In the genomic region with DNA sequence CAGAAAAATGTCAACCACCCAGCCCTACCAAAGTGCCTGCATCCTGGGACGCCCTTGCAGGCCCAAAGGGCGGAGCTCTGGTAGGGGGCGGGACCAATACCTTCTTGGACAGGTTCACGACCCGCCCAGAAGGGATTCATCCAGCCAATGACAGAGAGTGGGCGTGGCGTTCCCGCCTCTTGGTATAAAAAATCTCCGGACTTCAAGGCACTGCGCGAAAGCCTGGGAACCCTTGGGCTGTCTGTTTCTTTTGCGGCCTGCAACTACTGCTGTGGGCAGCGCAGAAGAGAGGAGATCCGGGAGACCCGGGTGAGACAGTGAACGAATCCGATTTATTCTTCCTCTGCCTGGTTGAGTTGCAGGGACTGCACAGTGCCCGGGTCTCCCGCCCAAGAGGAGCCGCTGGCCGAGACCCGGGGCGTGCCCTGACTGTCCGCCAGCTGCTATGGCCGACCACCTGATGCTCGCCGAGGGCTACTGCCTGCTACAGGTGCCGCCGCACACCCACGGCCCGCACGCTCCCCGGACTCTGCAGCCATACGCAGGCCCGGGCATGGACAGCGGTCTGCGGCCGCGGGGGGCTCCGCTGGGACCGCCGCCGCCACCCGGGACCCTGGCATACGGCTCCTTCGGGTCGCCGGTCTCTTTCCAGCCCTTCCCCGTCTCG, we compare ENCODE assay signal across 8 mouse cellular contexts. TPM values are rescaled to one million over a fixed set of nuclear protein-coding genes. Genes with fewer than 3 reads are reported as not detected.
DNase-seq lines count a peak whose midpoint lies in the region; ATAC-seq and TF ChIP-seq lines count a peak whose summit lies in the region.

A gene (plus strand): TSS at position 215 of the 667 bp plus-strand sequence.

- TF ChIP-seq CTCF in CH12.LX (conservative IDR thresholded peaks at IDR 0.05 in 1 of 2, IDR thresholded peaks at IDR 0.05 in 1 of 2; ENCODE audit: low read depth in 2 of 2, low read length in 2 of 2) = no peak

- H3K79me2 ChIP-seq in CH12.LX (replicated peaks; ENCODE audit: control insufficient read depth, extremely low read depth, insufficient read depth, poor library complexity, severe bottlenecking) = no peaks in the 10 kb centered on the region

- in situ Hi-C loops in CH12.LX (cut with MboI; ENCODE audit: low pct_ligation_motif_present, low pct_unique_long_range_greater_than_20kb, low sequenced_read_pairs) = no loop called here

- H3K4me3 ChIP-seq in CH12.LX (replicated peaks in 1 of 3; ENCODE audit: low read depth in 2 of 3, low read length in 2 of 3, poor library complexity in 1 of 3) = peak within 1 kb of the TSS; percentile 20 to 58 (median 33)
- H3K4me3 ChIP-seq in forebrain, embryonic 12.5 days (replicated peaks) = peak within 1 kb of the TSS; percentile 63
- H3K4me3 ChIP-seq in heart, embryonic 16.5 days (ENCODE audit: low read length) = peak within 1 kb of the TSS; percentile 64
- H3K4me3 ChIP-seq in liver, embryonic 13.5 days (replicated peaks) = peak within 1 kb of the TSS; percentile 94
- peak within 1 kb of the TSS; percentile 51 for H3K4me3 ChIP-seq in neural tube, embryonic 11.5 days (ENCODE audit: low read depth, low read length)
- peak within 1 kb of the TSS; percentile 60 for H3K4me3 ChIP-seq in stomach, embryonic 16.5 days (replicated peaks; ENCODE audit: low read length)

- H3K9me3 ChIP-seq in CH12.LX (replicated peaks; ENCODE audit: low read length) = peaks cover 5% of the 10 kb centered on the region
- no peaks in the 10 kb centered on the region for H3K9me3 ChIP-seq in forebrain, embryonic 12.5 days
- H3K9me3 ChIP-seq in heart, embryonic 16.5 days (replicated peaks; ENCODE audit: control insufficient read depth, low read length) = no peaks in the 10 kb centered on the region
- H3K9me3 ChIP-seq in liver, embryonic 13.5 days (replicated peaks) = no peaks in the 10 kb centered on the region
- H3K9me3 ChIP-seq in neural tube, embryonic 11.5 days (ENCODE audit: control insufficient read depth, low read length) = no peaks in the 10 kb centered on the region
- H3K9me3 ChIP-seq in stomach, embryonic 16.5 days (replicated peaks; ENCODE audit: control insufficient read depth, low read length) = no peaks in the 10 kb centered on the region

- ATAC-seq in cerebellum, adult (ENCODE audit: insufficient number of reproducible peaks, low FRiP score, low TSS enrichment) = peak; percentile 88
- peak; percentile 90 for ATAC-seq in forebrain, embryonic 12.5 days (ENCODE audit: low FRiP score)
- ATAC-seq in heart, embryonic 16.5 days (replicated peaks; ENCODE audit: extremely low read depth, insufficient read depth, low FRiP score) = peak; percentile 93
- peak; percentile 84 for ATAC-seq in liver, embryonic 13.5 days (ENCODE audit: low read depth)
- peak; percentile 90 for ATAC-seq in neural tube, embryonic 11.5 days (ENCODE audit: insufficient read depth, low FRiP score, low TSS enrichment)
- peak; percentile 92 for ATAC-seq in stomach, embryonic 16.5 days (ENCODE audit: insufficient read depth, low FRiP score)

- no peaks in the 10 kb centered on the region for H3K36me3 ChIP-seq in CH12.LX (replicated peaks in 1 of 2; ENCODE audit: control insufficient read depth in 1 of 2, insufficient read depth in 1 of 2, low read length in 1 of 2)
- H3K36me3 ChIP-seq in forebrain, embryonic 12.5 days (replicated peaks) = no peaks in the 10 kb centered on the region
- H3K36me3 ChIP-seq in heart, embryonic 16.5 days (ENCODE audit: control insufficient read depth, insufficient read depth) = no peaks in the 10 kb centered on the region
- peaks cover 8% of the 10 kb centered on the region; the same call in 1 of the 2 replicates for H3K36me3 ChIP-seq in liver, embryonic 13.5 days
- no peaks in the 10 kb centered on the region for H3K36me3 ChIP-seq in neural tube, embryonic 11.5 days (ENCODE audit: control insufficient read depth, insufficient read depth, low read length)
- H3K36me3 ChIP-seq in stomach, embryonic 16.5 days (ENCODE audit: control insufficient read depth, insufficient read depth, low read length) = no peaks in the 10 kb centered on the region

- DNase-seq in CH12.LX (ENCODE audit: extremely low read depth) = peak; percentile 73
- DNase-seq in kidney, postnatal 25 days = peak; percentile 97
- peak; percentile 100 for DNase-seq in liver, embryonic 13.5 days
- peak; percentile 88 for DNase-seq in neural tube, embryonic 11.5 days (ENCODE audit: low spot score)

- H3K27me3 ChIP-seq in CH12.LX (replicated peaks) = peaks cover 8% of the 10 kb centered on the region
- H3K27me3 ChIP-seq in forebrain, embryonic 12.5 days = peaks cover 63% of the 10 kb centered on the region
- no peaks in the 10 kb centered on the region for H3K27me3 ChIP-seq in heart, embryonic 16.5 days (ENCODE audit: control insufficient read depth, insufficient read depth, low read length)
- no peaks in the 10 kb centered on the region for H3K27me3 ChIP-seq in liver, embryonic 13.5 days
- peaks cover 21% of the 10 kb centered on the region for H3K27me3 ChIP-seq in neural tube, embryonic 11.5 days (ENCODE audit: control insufficient read depth, insufficient read depth, low read length)
- peaks cover 16% of the 10 kb centered on the region for H3K27me3 ChIP-seq in stomach, embryonic 16.5 days (ENCODE audit: control insufficient read depth, insufficient read depth, low read length)

- no peak for TF ChIP-seq RAD21 in CH12.LX (IDR thresholded peaks at IDR 0.05; ENCODE audit: low read depth, low read length)

- peak within 1 kb of the TSS; percentile 60 for H3K4me2 ChIP-seq in CH12.LX (ENCODE audit: insufficient read depth, low read depth, poor library complexity, severe bottlenecking)
- peak within 1 kb of the TSS; percentile 100 for H3K4me2 ChIP-seq in forebrain, embryonic 12.5 days
- H3K4me2 ChIP-seq in heart, embryonic 16.5 days (ENCODE audit: low read depth, low read length) = peak within 1 kb of the TSS; percentile 79
- peak within 1 kb of the TSS; percentile 91 for H3K4me2 ChIP-seq in liver, embryonic 13.5 days
- H3K4me2 ChIP-seq in neural tube, embryonic 11.5 days (ENCODE audit: low read depth) = peak within 1 kb of the TSS; percentile 91
- H3K4me2 ChIP-seq in stomach, embryonic 16.5 days (ENCODE audit: low read depth, low read length) = peak within 1 kb of the TSS; percentile 100

- H3K27ac ChIP-seq in CH12.LX (ENCODE audit: insufficient read depth, low read depth) = no peak within 1 kb of the TSS
- no peak within 1 kb of the TSS for H3K27ac ChIP-seq in forebrain, embryonic 12.5 days
- H3K27ac ChIP-seq in heart, embryonic 16.5 days (ENCODE audit: low read length) = peak within 1 kb of the TSS; percentile 92
- peak within 1 kb of the TSS; percentile 96 for H3K27ac ChIP-seq in liver, embryonic 13.5 days
- no peak within 1 kb of the TSS for H3K27ac ChIP-seq in neural tube, embryonic 11.5 days (ENCODE audit: low read depth, low read length)
- no peak within 1 kb of the TSS for H3K27ac ChIP-seq in stomach, embryonic 16.5 days (ENCODE audit: low read length)

- dilution Hi-C loops in CH12.LX (cut with MboI; ENCODE audit: extremely low pct_ligation_motif_present, extremely low pct_unique_long_range_greater_than_20kb, low sequenced_read_pairs) = no loop called here

- TF ChIP-seq POLR2A in CH12.LX (IDR thresholded peaks at IDR 0.05; ENCODE audit: low read depth, low read length) = peak; percentile 61

- H3K9ac ChIP-seq in CH12.LX (ENCODE audit: insufficient read depth, low read depth) = peak within 1 kb of the TSS; percentile 15; the same call in 1 of the 2 replicates
- H3K9ac ChIP-seq in forebrain, embryonic 12.5 days = peak within 1 kb of the TSS; percentile 65
- peak within 1 kb of the TSS; percentile 83 for H3K9ac ChIP-seq in heart, embryonic 16.5 days (ENCODE audit: low read length)
- peak within 1 kb of the TSS; percentile 98 for H3K9ac ChIP-seq in liver, embryonic 13.5 days
- H3K9ac ChIP-seq in neural tube, embryonic 11.5 days (ENCODE audit: low read length) = peak within 1 kb of the TSS; percentile 46
- H3K9ac ChIP-seq in stomach, embryonic 16.5 days (ENCODE audit: low read length) = peak within 1 kb of the TSS; percentile 76

- peaks cover 7 to 33% of the 10 kb centered on the region in 2 experiments for H3K4me1 ChIP-seq in CH12.LX (ENCODE audit: control insufficient read depth in 1 of 2, insufficient read depth in 2 of 2)
- H3K4me1 ChIP-seq in forebrain, embryonic 12.5 days = peaks cover 15% of the 10 kb centered on the region
- peaks cover 22% of the 10 kb centered on the region for H3K4me1 ChIP-seq in heart, embryonic 16.5 days (ENCODE audit: control insufficient read depth, insufficient read depth, low read length)
- H3K4me1 ChIP-seq in liver, embryonic 13.5 days (replicated peaks) = peaks cover 84% of the 10 kb centered on the region
- H3K4me1 ChIP-seq in neural tube, embryonic 11.5 days (ENCODE audit: control insufficient read depth, insufficient read depth, low read length) = 0 out of 2 replicates have a peak, but pooled peaks cover 2% of the 10 kb centered on the region
- no peaks in the 10 kb centered on the region for H3K4me1 ChIP-seq in stomach, embryonic 16.5 days (ENCODE audit: control insufficient read depth, insufficient read depth, low read length)

- TF ChIP-seq EP300 in CH12.LX (IDR thresholded peaks at IDR 0.05; ENCODE audit: low read length) = no peak

- WGBS in forebrain, embryonic 12.5 days = 1% methylated on average over 47 of the region's 50 CpGs
- whole genome bisulfite sequencing in heart, embryonic 16.5 days = under 1% methylated on average over 50 of the region's 50 CpGs
- under 1% methylated on average over 50 of the region's 50 CpGs for WGBS in liver, embryonic 13.5 days (ENCODE audit: insufficient replicate concordance)
- WGBS in neural tube, embryonic 11.5 days = under 1% methylated on average over 48 of the region's 50 CpGs
- under 1% methylated on average over 49 of the region's 50 CpGs for WGBS in stomach, embryonic 16.5 days

TF ChIP-seq in CH12.LX, 34 proteins besides CTCF, POLR2A, EP300 and RAD21:
- TF ChIP-seq POLR2AphosphoS2 (IDR thresholded peaks at IDR 0.05; ENCODE audit: low read depth, low read length) (no peak), TBP (conservative IDR thresholded peaks at IDR 0.05; ENCODE audit: low read depth, low read length) (peak; percentile 88), CHD1 (IDR thresholded peaks at IDR 0.05; ENCODE audit: low read depth, low read length) (no peak)

RNA-seq across cellular contexts. Expression of the gene that starts here (rescaled TPM):
- total RNA-seq in CH12.LX (2012; rRNA removed) (0.08 and 0.25 TPM in 2 replicates), CH12.LX (2014; rRNA removed) (0.36 and 0.45 TPM in 2 replicates)
- polyA plus RNA-seq in CH12.LX (2012; ENCODE audit: insufficient read length, low read depth) = not detected in 2 replicates
- 4.2 and 4.8 TPM in 2 replicates for polyA plus RNA-seq in forebrain, embryonic 12.5 days (2016; fragmentation: Nextera tagmentation; extraction: Ambion mirVana)
- 24.0 and 25.0 TPM in 2 replicates for polyA plus RNA-seq in heart, embryonic 16.5 days (2015; fragmentation: Nextera tagmentation; extraction: Ambion mirVana)
- polyA plus RNA-seq in liver, embryonic 13.5 days (2015; fragmentation: Nextera tagmentation; extraction: Ambion mirVana) = 124 and 128 TPM in 2 replicates
- polyA plus RNA-seq in neural tube, embryonic 11.5 days (2014; fragmentation: Nextera tagmentation; extraction: Ambion mirVana) = 6.4 and 7.3 TPM in 2 replicates
- polyA plus RNA-seq in stomach, embryonic 16.5 days (2015; fragmentation: Nextera tagmentation; extraction: Ambion mirVana) = 3.0 and 4.0 TPM in 2 replicates

Comparison
In these comparisons a context has a peak if more than half of its experiments do, and no peak if none do; other contexts are left out.
1. Peak in DNase-seq, H3K4me3 ChIP-seq, H3K9ac ChIP-seq and H3K4me2 ChIP-seq in CH12.LX; RNA of the gene not detected or under 1 TPM.
2. H3K27ac ChIP-seq: peak in heart, embryonic 16.5 days (single experiment) and liver, embryonic 13.5 days (single experiment); none in CH12.LX (single experiment), forebrain, embryonic 12.5 days (single experiment), neural tube, embryonic 11.5 days (single experiment) and stomach, embryonic 16.5 days (single experiment).
3. H3K4me3 ChIP-seq: peak in every context shown above with its lines; median percentile 94 in liver, embryonic 13.5 days; 64 in heart, embryonic 16.5 days; 63 in forebrain, embryonic 12.5 days; 60 in stomach, embryonic 16.5 days; 51 in neural tube, embryonic 11.5 days; 33 in CH12.LX.
4. H3K9ac ChIP-seq: peak in every context shown above with its lines; median percentile 98 in liver, embryonic 13.5 days; 83 in heart, embryonic 16.5 days; 76 in stomach, embryonic 16.5 days; 65 in forebrain, embryonic 12.5 days; 46 in neural tube, embryonic 11.5 days; 15 in CH12.LX.
5. Peak in every context shown above with its lines, with median percentiles within 50 percentile points of each other: DNase-seq, H3K4me2 ChIP-seq and ATAC-seq.